Mouse (Mus musculus) effector memory CD4-positive, alpha-beta T cell, adult 5 months (primary cell): ENCODE results near the gene Edil3. TPM values are rescaled to one million over a fixed set of nuclear protein-coding genes. Genes with fewer than 3 reads are reported as not detected.

Experiments
- polyA plus RNA-seq: library from polyadenylated mRNA; unstranded; fragments of 100-300 nt; shearing (Covaris generic); gene quantifications from one replicate; pipeline ENCODE4 v1.2.1, GENCODE M21; 2017

Edil3 gene
- 0.37 TPM for polyA plus RNA-seq

GRCm38 (mm10) chr13:88821440-88822331 lies at the start of gene Edil3:
TSS of gene Edil3 (plus strand) at chr13:88821472.

